Mouse (Mus musculus) splenic B cell, adult 2 months (primary cell): ENCODE measurements around the gene Fam114a2.

Experiments used
- DNase-seq: peaks from one replicate; pipeline ENCODE4 v3.0.0-alpha.2; 2011; ENCODE audit warnings: low read depth, low spot score
- H3K27me3 ChIP-seq: 2 replicates; pipeline ENCODE4 v1.6.1; 2012; ENCODE audit warnings: mild to moderate bottlenecking, low read length, moderate library complexity, mixed read lengths; ENCODE audit not compliant: control insufficient read depth, poor library complexity, insufficient read depth, severe bottlenecking
- H3K36me3 ChIP-seq: 2 replicates; pipeline ENCODE4 v1.6.1; 2012; ENCODE audit warnings: mild to moderate bottlenecking, low read length, moderate library complexity, mixed read lengths; ENCODE audit not compliant: control insufficient read depth, poor library complexity, insufficient read depth, severe bottlenecking

Fam114a2 gene

DNA sequence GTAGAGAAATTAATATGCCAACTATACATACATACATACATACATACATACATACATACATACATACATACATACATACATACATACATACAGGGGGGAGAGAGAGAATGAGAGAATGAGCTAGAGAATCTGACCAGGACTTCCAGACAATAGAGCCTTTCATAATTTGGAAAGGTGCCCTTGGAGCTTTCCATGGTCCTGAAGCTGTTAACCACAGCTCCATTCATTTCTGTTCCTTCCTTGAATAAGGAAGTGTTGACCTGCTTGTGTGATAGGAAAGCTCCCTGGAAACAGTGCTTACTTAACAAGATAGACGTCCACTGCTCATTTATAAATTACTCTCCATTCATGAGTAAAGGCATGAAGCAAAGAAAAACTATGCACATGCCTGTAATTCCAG is 84.3 kb downstream of the Fam114a2 start:
- DNase-seq: no peak
- no peaks in the 10 kb centered on the region for H3K36me3 ChIP-seq
- no peaks in the 10 kb centered on the region for H3K27me3 ChIP-seq
